Mouse (Mus musculus) embryonic facial prominence, embryonic 10.5 days (tissue): ENCODE data around the gene Rxra. TPM values are rescaled to one million over a fixed set of nuclear protein-coding genes. Genes with fewer than 3 reads are reported as not detected.

Source experiments
- polyA plus RNA-seq: library from polyadenylated mRNA; unstranded; fragments of >200 nt; fragmentation: Nextera tagmentation; extraction: Ambion mirVana; gene quantifications from 2 replicates; pipeline ENCODE4 v1.2.1, GENCODE M21; 2016

Gene Rxra
- polyA plus RNA-seq, 1 experiment from 2014 or later = 9.3 TPM

Other genes with a start within 250 kb of the Rxra start
- gene Vav2, start 249.4 kb upstream of the Rxra start, polyA plus RNA-seq = 10.3 and 11.3 TPM in 2 replicates
- 8.8 and 8.9 TPM in 2 replicates for gene Brd3os, start 234.1 kb upstream of the Rxra start, polyA plus RNA-seq
- gene Brd3, start 168.8 kb upstream of the Rxra start, polyA plus RNA-seq = 189 and 195 TPM in 2 replicates
- gene Wdr5, start 161.3 kb upstream of the Rxra start, polyA plus RNA-seq = 81.5 and 86.2 TPM in 2 replicates
- gene Col5a1, start 210.0 kb downstream of the Rxra start, polyA plus RNA-seq = 16.5 and 19.3 TPM in 2 replicates